Mouse (Mus musculus): ENCODE measurements around the gene Aes. TPM values are rescaled to one million over a fixed set of nuclear protein-coding genes. Genes with fewer than 3 reads are reported as not detected.

The Aes gene
- polyA plus RNA-seq, 2 experiments: 134 to 139 TPM

GRCm38 (mm10) chr10:81525017-81525694 lies 34.1 kb upstream of the Aes start:
- Histone ChIP-seq H3K27me3 (ENCODE audit: control insufficient read depth, insufficient read depth, low read length) (no peaks in the 10 kb centered on the region), H3K4me3 (ENCODE audit: insufficient read depth in 1 of 2, low read depth in 2 of 2, low read length in 2 of 2) (peak overlapping the region in 1 of 2 experiments; percentile 28; a peak in 1 of 4 replicates), H3K36me3 (replicated peaks; ENCODE audit: control insufficient read depth, insufficient read depth, low read depth) (no peaks in the 10 kb centered on the region; the same call in 1 of the 2 replicates), H3K27ac (no peak overlapping the region), H3K4me1 (replicated peaks; ENCODE audit: control insufficient read depth in 2 of 2, insufficient read depth in 2 of 2, low read length in 1 of 2) (peaks cover 13 to 16% of the 10 kb centered on the region in 2 experiments), H3K4me2 (ENCODE audit: low read depth) (peak overlapping the region; percentile 58), H3K9ac (replicated peaks) (0 out of 2 replicates have a peak overlapping the region, but pooled peaks have one; percentile 2), H3K9me3 (ENCODE audit: control insufficient read depth, low read length) (no peaks in the 10 kb centered on the region)
- ATAC-seq (ENCODE audit: insufficient read depth) (peak; percentile 75), DNase-seq (ENCODE audit: low read depth in 3 of 3, low spot score in 3 of 3) (peak in 2 of 3 experiments; percentile 53 to 66)
- no peak; the same call in 1 of the 2 replicates for TF ChIP-seq EP300 (IDR thresholded peaks at IDR 0.05; ENCODE audit: low read depth)
- TF ChIP-seq CTCF (IDR thresholded peaks at IDR 0.05; ENCODE audit: low read depth): no peak
- WGBS (ENCODE audit: insufficient replicate concordance): 9% methylated on average over 13 of the region's 13 CpGs

GRCm38 (mm10) chr10:81526779-81527178 lies 32.5 kb upstream of the Aes start:
- ATAC-seq (ENCODE audit: insufficient read depth) (no peak), DNase-seq (ENCODE audit: low read depth in 3 of 3, low spot score in 3 of 3) (peak in 1 of 3 experiments; percentile 60)
- peak; percentile 100 for TF ChIP-seq CTCF (IDR thresholded peaks at IDR 0.05; ENCODE audit: low read depth)
- no peak for TF ChIP-seq EP300 (IDR thresholded peaks at IDR 0.05; ENCODE audit: low read depth)
- Histone ChIP-seq H3K4me3 (ENCODE audit: insufficient read depth in 1 of 2, low read depth in 2 of 2, low read length in 2 of 2) (no peak overlapping the region), H3K4me1 (replicated peaks; ENCODE audit: control insufficient read depth in 2 of 2, insufficient read depth in 2 of 2, low read length in 1 of 2) (peaks cover 13 to 15% of the 10 kb centered on the region in 2 experiments), H3K9me3 (ENCODE audit: control insufficient read depth, low read length) (no peaks in the 10 kb centered on the region), H3K4me2 (ENCODE audit: low read depth) (no peak overlapping the region), H3K27me3 (ENCODE audit: control insufficient read depth, insufficient read depth, low read length) (no peaks in the 10 kb centered on the region), H3K27ac (no peak overlapping the region), H3K9ac (replicated peaks) (no peak overlapping the region), H3K36me3 (replicated peaks; ENCODE audit: control insufficient read depth, insufficient read depth, low read depth) (no peaks in the 10 kb centered on the region; the same call in 1 of the 2 replicates)
- WGBS (ENCODE audit: insufficient replicate concordance): 7% methylated on average over 14 of the region's 14 CpGs

GRCm38 (mm10) chr10:81534826-81535225 lies 24.5 kb upstream of the Aes start:
- H3K36me3 ChIP-seq (replicated peaks; ENCODE audit: control insufficient read depth, insufficient read depth, low read depth): peaks cover 7% of the 10 kb centered on the region
- no peak for ATAC-seq (ENCODE audit: insufficient read depth)
- H3K27ac ChIP-seq: no peak overlapping the region
- DNase-seq (ENCODE audit: low read depth in 3 of 3, low spot score in 3 of 3): no peak
- no peaks in the 10 kb centered on the region for H3K4me1 ChIP-seq (replicated peaks; ENCODE audit: control insufficient read depth in 2 of 2, insufficient read depth in 2 of 2, low read length in 1 of 2)
- H3K9ac ChIP-seq (replicated peaks): no peak overlapping the region
- no peaks in the 10 kb centered on the region for H3K9me3 ChIP-seq (ENCODE audit: control insufficient read depth, low read length)
- TF ChIP-seq CTCF (IDR thresholded peaks at IDR 0.05; ENCODE audit: low read depth) (no peak), EP300 (IDR thresholded peaks at IDR 0.05; ENCODE audit: low read depth) (no peak)
- WGBS (ENCODE audit: insufficient replicate concordance): 81% methylated on average over 16 of the region's 16 CpGs
- no peaks in the 10 kb centered on the region for H3K27me3 ChIP-seq (ENCODE audit: control insufficient read depth, insufficient read depth, low read length)
- no peak overlapping the region for H3K4me3 ChIP-seq (ENCODE audit: insufficient read depth in 1 of 2, low read depth in 2 of 2, low read length in 2 of 2)
- H3K4me2 ChIP-seq (ENCODE audit: low read depth): no peak overlapping the region

GRCm38 (mm10) chr10:81536734-81537133 lies 22.6 kb upstream of the Aes start:
- no peaks in the 10 kb centered on the region for H3K9me3 ChIP-seq (ENCODE audit: control insufficient read depth, low read length)
- no peak for DNase-seq (ENCODE audit: low read depth in 3 of 3, low spot score in 3 of 3)
- H3K36me3 ChIP-seq (replicated peaks; ENCODE audit: control insufficient read depth, insufficient read depth, low read depth): peaks cover 7% of the 10 kb centered on the region
- no peak overlapping the region for H3K4me3 ChIP-seq (ENCODE audit: insufficient read depth in 1 of 2, low read depth in 2 of 2, low read length in 2 of 2)
- ATAC-seq (ENCODE audit: insufficient read depth): no peak
- no peaks in the 10 kb centered on the region for H3K4me1 ChIP-seq (replicated peaks; ENCODE audit: control insufficient read depth in 2 of 2, insufficient read depth in 2 of 2, low read length in 1 of 2)
- TF ChIP-seq CTCF (IDR thresholded peaks at IDR 0.05; ENCODE audit: low read depth) (peak; percentile 78), EP300 (IDR thresholded peaks at IDR 0.05; ENCODE audit: low read depth) (no peak)
- H3K27me3 ChIP-seq (ENCODE audit: control insufficient read depth, insufficient read depth, low read length): no peaks in the 10 kb centered on the region
- H3K27ac ChIP-seq: no peak overlapping the region
- H3K4me2 ChIP-seq (ENCODE audit: low read depth): no peak overlapping the region
- no peak overlapping the region for H3K9ac ChIP-seq (replicated peaks)
- 58% methylated on average over 6 of the region's 6 CpGs for WGBS (ENCODE audit: insufficient replicate concordance)

- peaks cover 0 to 4% of the 10 kb centered on the region in 2 experiments; a peak in 1 of 4 replicates for H3K4me1 ChIP-seq (replicated peaks; ENCODE audit: control insufficient read depth in 2 of 2, insufficient read depth in 2 of 2, low read length in 1 of 2)
- peaks cover 7% of the 10 kb centered on the region for H3K36me3 ChIP-seq (replicated peaks; ENCODE audit: control insufficient read depth, insufficient read depth, low read depth)
- DNase-seq (ENCODE audit: low read depth in 3 of 3, low spot score in 3 of 3) (no peak), ATAC-seq (ENCODE audit: insufficient read depth) (no peak)
- H3K4me2 ChIP-seq (ENCODE audit: low read depth): no peak overlapping the region
- TF ChIP-seq EP300 (IDR thresholded peaks at IDR 0.05; ENCODE audit: low read depth) (no peak), CTCF (IDR thresholded peaks at IDR 0.05; ENCODE audit: low read depth) (no peak)
- no peak overlapping the region for H3K27ac ChIP-seq
- WGBS (ENCODE audit: insufficient replicate concordance): 56% methylated on average over 2 of the region's 2 CpGs
- H3K9me3 ChIP-seq (ENCODE audit: control insufficient read depth, low read length): no peaks in the 10 kb centered on the region
- H3K9ac ChIP-seq (replicated peaks): no peak overlapping the region
- H3K27me3 ChIP-seq (ENCODE audit: control insufficient read depth, insufficient read depth, low read length): no peaks in the 10 kb centered on the region
- H3K4me3 ChIP-seq (ENCODE audit: insufficient read depth in 1 of 2, low read depth in 2 of 2, low read length in 2 of 2): no peak overlapping the region
Measured at GRCm38 (mm10) chr10:81537429-81537828, 21.9 kb upstream of the Aes start.
